Mouse (Mus musculus): Measurements from ENCODE around the gene Slc4a4.

Slc4a4 gene

DNA sequence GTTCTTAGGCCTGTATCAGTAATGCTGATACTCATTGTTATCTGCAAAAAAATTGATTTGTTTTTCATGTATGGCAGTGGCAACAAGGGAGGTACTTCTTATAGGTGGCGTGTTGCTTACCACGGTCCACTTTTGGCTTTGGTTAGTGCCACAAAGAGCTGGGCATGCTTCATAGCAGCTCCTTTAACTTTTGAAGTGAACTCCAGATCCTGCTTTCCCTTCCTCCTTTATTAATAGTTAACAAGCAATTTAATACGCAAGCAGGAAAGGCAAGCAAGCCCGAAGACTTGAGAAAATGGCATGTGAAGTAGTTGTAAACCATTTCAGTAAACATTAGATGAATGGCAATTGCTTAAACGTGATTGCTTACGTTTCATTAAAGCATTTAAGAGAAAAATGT lies 113.2 kb downstream of the Slc4a4 start:
- no peak for DNase-seq (ENCODE audit: low spot score)

DNA sequence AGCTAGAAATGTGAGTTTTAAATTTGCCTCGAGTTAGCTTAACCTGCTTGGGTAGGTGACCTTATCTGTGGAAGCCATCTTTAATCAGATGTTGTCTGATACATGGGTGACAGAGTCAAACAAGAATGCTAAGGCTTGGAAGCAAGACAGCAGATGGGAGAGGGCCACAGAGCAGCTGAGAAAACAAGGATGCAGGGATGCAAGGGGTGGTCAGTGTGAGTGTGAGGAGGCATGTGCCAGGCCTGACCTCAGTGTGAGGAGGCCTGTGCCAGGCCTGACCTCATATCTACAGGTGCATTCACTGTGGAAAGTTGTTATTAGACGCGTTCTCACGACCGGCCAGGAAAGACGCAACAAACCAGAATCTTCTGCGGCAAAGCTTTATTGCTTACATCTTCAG lies 114.0 kb downstream of the Slc4a4 start:
- no peak for DNase-seq (ENCODE audit: low spot score)

DNA sequence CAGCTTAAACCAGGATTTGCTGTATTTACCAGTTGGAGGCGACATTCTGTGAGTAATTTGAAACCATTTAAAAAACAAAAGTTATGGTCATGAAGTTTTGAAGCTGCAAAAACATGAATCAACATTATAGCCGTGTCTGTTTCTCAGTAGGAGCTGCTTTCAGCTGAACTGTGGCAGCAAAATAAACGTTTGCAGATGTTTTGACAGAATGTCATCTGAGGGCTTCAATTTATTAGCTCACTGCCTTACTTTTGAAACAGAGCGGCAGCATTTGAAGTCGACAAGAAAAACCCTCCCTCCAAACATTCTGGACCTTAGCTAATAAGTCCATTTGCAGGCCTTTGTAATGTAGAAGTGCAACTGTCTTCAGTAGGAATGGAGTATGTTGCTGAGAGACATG lies 123.5 kb downstream of the Slc4a4 start:
- DNase-seq (ENCODE audit: low spot score), result no peak

DNA sequence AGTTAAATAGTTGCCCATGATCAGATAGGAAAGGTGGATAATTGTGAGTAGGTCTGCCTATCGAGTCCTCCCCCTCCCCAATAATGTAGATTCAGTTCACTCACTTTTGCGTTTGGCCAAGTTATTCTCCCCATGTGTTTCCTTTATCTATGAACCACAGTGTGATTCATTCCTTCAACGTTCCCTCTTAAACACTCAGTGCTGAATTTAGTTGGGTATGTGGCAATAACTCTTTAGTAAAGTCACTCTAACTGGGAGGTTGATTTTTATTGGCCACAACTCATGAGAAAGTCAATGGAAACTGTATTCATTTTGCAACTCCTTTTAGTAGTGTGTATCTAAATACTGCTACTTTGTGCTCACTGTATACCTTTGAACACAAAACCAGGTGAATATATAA lies 125.8 kb downstream of the Slc4a4 start:
- DNase-seq (ENCODE audit: low spot score), result no peak

DNA sequence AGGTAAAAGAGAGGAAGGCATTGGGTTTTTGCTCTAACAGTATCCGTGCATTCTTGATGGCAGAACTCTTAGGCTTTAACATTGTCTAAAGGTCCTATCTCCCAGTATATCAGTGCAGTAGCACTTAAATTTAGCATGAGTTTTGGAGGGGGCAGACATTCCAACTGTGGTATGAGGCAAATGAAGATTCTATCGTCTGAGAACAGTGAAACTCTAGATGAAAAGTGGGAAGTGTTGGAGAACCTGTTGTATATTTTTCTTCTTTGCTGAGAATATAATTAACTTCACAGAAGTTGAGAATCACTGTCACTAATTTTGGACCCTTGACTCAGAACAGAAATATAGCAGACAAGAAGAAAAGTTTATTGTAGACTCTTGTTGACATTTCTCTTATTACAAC lies 128.2 kb downstream of the Slc4a4 start:
- DNase-seq (ENCODE audit: low spot score), result no peak

DNA sequence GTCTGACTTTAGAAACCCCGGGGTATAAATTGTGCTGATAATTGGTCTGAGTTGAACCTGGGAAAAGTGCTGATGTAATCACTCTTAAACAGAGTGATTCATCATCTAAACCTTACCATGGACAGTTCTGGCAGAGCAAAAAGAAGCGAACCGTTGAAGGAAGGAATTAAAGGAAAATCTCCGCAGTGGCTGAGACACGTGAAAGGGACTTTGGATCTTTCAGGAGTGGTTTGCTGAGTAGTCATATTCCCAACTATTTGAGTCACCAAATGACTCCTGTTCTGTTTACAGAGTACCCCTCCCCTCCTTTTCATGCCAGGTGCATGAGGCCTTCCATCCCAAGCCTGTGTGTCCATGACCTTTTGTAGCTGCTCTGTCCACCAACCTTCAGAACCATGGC lies 129.3 kb downstream of the Slc4a4 start:
- no peak for DNase-seq (ENCODE audit: low spot score)

DNA sequence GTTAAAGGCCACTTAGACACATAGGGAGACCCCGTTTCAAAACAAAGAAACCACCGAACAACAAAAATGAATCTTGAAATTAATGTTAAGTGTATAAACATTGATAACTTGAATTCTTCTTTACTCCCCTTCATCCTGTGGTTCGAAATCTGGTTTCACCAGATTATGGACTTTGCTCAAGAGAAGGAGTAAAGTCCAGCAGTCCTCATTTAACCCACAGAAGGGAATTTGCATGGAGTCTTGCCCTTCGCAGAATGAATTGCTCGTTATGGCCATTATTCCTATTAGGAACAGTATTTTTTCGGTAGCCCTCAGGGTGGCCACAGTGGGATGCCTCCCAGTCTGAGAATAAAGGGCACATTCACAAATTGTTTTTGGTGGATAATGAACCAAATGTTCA lies 131.9 kb downstream of the Slc4a4 start:
- no peak for DNase-seq (ENCODE audit: low spot score)

DNA sequence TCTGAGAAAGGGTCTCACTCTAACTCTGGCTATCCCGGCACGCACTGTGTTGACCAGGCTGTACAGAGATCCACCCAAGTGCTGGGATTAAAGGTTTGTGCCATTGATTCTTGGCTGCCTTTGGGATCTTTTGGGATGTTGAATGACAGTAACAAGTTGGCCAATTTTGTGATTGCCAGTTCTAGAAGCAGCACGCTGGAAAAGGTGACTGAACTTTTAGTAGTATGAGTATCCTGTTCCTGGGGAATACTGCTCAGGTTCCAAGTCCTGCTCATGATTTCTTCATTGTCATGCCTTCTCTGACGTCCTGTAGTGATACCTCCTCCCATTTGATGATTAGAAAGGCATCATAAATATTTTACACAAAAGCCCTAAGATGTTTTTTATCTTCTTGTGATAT lies 137.8 kb downstream of the Slc4a4 start:
- no peak for DNase-seq (ENCODE audit: low spot score)

DNA sequence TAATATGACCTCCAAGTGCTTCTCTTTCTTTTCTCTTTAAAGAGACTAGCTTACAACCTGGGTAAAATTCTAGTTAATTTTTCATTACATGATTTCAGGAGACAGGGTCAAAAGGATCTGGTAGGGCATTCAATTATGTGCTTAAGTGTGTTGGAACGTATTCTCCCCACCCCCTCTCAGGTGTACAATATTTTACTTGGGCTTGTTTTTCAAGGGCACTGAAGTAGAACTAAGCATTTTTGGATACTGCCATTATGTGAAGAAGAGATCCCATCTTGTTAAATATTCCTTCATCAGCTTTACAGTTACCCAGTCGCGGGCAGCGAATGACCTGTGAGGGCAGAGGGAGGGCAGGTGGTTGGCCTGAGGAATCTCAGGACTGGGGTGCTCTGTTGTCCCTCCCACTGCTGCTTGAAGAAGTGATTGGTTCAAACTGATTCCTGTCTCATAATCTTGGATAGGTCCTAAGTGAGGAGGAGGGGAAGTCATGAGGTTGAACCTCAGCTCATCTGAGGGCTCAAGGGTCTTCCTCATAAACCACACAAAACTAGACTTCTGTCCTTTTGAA lies 141.0 kb downstream of the Slc4a4 start:
- no peak for DNase-seq (ENCODE audit: low spot score)

DNA sequence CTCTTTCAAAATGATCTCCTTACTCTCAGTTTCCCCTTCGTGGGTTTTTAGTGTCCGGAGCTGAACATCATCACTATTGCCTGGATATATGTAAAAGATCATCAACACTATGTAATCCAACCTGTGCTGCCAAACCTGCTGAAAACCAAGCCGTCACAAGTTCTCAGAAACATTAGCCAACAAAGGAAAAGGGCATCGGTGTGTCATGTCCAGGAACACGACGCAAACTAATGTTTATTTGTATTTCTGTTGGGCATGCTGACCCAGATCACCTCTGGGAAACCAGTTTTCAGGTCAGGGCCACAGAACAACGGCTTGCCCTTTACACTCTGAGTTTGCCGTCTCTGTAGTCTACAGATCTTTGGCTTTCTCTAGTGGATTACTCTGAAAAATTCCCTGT lies 146.0 kb downstream of the Slc4a4 start:
- no peak for DNase-seq (ENCODE audit: low spot score)

DNA sequence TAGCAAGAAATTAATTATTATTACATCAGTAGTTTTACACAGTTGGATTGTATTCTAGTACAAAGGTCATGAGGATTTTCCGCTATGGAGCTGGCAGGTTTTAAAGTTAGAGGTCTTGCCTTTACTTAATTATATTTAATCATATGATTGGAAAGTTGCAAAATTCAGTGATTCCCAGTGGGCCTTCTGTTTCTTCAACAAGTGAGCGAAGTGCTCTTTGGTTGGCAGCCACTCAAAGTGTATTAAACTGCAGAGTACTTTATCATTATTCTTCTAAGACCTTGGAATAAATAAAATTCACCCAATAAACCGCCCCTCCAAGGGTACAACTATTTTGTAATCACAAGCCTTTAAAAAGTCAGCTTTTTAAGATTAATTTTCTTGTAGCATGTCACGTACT lies 146.6 kb downstream of the Slc4a4 start:
- no peak for DNase-seq (ENCODE audit: low spot score)

DNA sequence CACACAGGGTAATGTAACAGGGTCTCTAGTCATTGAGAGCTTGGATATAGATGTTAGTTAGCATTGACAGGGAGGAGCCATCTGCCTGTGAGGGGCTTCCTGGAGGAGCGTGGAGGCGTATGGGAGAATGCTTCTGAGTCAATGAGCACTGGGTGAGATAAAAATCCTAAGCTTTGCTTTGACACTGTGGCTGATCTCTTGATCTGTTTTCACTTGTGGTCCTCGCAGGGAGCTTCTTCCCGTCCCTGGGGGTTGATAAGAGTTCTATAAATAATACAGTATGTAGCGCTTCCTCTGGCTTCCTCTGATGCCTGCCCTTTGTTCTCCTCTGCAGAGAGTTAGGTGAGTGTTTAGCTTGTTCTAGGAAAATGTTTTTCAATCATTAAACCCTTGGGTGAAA lies 149.5 kb downstream of the Slc4a4 start:
- no peak for DNase-seq (ENCODE audit: low spot score)

DNA sequence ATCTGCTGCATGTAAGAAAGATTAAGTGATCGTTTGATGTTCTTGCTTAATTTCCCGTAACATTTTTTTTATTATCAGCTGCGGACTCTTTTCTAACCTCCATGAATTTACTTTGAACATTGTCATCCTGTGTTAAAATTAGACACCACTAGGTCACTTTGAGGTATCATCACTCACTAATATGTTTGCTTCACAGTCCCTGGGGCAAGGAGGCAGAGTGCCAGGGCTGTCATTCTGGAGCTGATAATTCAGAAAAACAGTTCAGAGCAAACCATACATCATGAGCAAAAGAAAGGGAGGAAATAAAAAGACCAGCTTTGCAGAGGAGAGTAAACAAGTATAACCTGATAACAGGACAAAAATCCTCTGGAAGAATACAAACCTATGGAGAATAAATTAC lies 154.2 kb downstream of the Slc4a4 start:
- DNase-seq (ENCODE audit: low spot score), result no peak

DNA sequence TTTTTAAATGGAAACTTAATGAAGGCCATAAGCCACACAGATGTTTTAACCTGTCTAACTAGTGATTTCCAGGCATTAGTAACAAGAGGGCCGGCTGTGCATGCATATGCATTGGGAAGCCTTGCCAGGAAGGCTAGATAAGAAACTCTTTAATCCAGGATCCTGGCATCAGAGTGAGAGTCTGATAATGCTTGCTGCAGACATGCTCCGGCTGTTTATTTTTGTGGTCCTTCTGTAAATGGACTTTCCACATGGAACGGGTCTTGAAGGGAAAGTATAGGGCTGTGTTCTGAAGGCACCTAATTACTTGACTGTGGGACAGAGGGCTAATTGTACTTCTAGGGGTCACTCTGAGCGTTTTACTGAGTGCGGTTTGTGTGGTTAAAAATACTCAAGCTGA lies 157.2 kb downstream of the Slc4a4 start:
- DNase-seq (ENCODE audit: low spot score), result no peak

DNA sequence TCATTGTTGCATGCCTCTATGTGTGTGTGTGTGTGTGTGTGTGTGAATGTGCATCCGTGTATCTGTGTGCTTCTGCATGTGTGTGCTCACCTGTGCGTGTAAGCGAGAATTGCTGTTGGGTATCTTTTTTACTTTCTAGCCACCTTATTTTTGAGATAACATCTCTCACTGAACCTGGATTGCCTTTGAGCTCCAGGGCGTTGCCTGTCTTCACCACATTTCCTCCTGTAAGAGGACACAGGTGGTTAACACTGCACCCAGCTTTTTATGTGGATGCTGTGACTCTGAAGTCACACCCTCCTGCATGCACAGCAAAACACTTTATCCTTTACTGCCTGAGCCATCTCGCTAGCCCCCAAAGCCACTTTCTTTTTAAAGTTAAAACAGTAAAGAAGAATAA lies 158.2 kb downstream of the Slc4a4 start:
- DNase-seq (ENCODE audit: low spot score), result no peak

DNA sequence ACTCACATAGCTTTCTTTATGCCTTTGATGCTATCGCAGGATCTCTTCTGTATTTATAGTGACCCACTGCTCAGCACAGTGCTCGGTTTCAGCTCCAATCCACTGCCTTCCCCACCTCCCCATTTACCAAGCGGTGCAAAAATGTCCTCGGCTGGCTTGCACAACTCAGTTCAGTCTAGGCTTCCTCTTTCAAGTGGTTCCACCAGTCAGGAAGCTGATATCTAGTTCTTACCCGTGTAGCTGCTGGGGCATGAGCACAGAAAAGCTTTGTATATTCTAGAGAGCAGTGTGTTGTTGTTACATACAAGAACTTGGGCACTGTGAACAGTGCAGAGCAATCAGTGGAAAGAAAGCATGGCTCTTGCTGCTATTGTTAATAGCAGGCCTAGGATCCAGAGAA lies 165.0 kb downstream of the Slc4a4 start:
- no peak for DNase-seq (ENCODE audit: low spot score)

DNA sequence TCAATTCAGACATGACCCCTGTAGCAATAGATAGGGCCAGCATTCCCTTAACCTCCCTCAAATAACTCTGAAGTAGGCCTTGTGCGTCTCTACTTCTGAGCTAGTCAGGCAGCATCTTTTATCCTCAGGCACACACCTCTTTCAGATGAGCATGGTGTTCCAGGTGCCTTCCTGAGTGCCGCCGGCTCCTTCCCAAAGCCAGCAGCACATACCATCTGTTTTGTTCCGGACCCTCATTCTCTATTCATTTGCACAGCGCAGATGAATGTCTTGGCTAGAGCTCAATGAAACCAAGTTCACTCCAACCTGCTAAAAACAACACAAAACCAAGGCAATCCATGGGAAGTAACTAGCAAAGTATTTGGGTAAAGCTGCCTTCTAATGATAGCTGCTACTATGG lies 165.6 kb downstream of the Slc4a4 start:
- DNase-seq (ENCODE audit: low spot score), result no peak

DNA sequence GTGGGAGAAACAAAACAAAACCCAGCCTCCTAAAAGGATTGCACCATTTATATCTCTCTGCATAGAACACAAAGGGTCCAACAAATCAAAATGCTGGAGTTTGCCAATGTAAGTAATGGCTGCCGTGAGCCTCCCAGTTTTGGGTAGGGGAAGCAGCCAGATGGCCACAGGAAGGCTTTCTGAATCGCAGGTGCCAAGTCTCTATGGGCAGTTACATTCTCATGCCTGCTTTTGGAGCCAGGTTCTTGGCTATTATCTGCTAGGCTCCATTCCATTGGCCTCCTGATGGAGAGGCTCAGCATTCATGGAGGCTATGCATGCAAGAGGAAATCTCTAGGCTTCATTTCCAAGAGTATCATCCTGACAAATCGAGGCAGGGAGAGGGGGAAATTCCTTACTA lies 169.0 kb downstream of the Slc4a4 start:
- no peak for DNase-seq (ENCODE audit: low spot score)

DNA sequence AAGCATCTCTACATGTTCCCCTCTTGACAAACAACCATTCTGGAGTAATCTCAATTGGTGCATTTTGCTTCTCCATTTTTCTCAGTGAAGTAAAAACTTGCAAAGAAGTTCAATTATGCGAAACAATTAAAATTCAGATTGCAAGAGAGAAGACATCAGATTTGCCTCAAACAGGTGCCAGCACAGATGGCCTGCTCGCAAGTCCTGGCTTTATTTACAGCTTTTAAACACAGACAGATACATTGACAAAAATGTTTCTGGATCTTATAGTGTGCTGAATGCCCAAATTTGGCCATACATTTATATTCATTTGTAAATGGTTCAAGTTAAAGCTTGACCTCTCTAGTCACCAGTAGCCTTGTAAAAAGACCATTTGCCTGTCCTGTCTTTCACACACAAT lies 169.8 kb downstream of the Slc4a4 start:
- no peak for DNase-seq (ENCODE audit: low spot score)

DNA sequence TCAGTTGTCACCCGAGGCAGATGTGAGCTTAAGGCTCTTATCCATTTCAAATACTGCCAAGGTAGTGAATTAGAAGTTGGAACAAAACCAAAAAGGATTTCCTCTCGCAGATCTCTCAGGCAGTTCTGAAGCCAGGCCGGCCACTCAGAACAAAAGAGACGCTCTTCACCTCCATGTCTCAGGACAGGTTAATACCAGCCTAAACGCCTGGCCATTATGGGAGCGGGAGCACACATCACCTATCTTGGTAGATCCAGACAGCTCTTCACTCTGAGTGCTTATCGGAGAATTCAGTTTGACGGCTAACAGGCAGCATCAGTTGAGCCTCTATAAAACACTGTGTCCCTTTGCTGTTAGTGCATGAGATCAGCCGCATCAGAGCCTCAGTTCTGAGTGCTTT lies 174.5 kb downstream of the Slc4a4 start:
- DNase-seq (ENCODE audit: low spot score), result no peak

DNA sequence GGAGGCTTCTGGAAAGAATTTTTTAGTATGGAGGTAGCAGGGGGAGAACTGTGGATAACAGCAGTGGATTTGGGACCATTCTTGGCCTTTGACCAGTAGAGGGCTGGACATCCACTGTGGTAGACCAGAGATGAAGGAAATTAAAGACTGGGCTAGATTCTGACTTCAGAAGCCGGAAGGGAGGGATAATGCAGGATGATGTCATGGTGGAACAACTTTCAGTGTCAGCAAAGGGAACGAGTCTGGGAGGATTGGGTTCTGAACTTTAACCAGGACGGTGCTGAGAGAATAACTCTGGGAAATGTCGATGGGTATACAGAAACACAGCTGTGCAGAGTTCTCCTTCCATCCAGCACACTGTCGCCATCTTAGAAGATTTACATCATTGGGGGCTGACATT lies 175.7 kb downstream of the Slc4a4 start:
- no peak for DNase-seq (ENCODE audit: low spot score)

DNA sequence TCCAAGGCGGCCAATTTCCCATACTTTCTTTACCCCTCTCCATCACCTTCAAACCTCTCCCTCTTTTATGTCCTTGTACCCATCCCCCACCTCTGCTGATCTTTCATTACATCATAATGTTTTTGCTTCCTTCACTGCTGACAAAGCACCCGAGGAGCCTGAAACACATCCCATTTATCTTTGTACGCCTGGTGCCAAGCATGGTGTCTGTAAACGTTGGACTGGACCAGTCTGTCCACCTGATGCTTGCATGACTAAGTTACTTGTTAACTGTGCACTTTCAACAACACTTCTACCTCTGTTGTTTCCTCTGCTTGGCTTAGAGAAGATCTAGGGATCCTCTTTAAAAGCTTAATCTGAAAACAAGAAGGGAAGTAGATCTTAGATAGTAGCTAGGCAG lies 180.5 kb downstream of the Slc4a4 start:
- DNase-seq (ENCODE audit: low spot score), result no peak

DNA sequence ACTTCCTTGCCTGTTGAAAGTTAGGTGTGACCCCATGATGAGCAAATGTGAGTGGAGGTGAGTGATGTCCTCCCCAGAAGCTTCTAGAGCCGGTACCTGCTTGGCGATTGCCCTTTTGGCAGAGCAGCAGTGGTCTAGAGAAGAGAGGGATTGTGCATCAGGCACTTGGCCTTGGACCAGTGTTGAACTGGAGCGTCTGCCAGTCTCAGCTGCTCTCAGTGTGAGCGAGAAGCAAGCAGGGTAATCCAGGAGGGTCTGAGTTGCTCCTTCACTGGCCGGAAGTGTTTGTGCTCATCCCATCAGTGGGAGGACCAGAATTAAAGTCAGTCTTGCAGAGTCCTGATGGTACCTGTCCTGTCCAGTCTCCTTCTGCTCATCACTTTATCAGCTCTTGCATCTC lies 181.5 kb downstream of the Slc4a4 start:
- no peak for DNase-seq (ENCODE audit: low spot score)

DNA sequence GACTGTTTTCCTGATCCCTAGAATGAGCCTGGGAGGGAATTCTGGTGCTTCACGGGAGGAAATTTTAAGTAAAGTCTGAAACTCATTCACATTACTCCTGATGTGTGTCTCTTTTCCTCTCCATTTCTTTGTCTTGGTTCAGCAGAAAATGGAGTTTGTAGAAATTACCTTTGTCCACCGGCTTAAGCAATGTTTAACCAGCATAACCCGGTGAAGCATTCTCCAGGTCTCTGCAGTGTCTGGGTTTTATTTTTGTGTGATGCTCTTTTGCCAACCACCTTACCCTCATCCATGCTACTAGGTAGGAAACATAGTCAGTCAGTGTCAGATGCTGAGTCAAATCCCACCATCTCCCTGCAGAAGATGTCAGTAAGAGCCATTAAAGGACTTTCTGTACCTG lies 183.4 kb downstream of the Slc4a4 start:
- no peak for DNase-seq (ENCODE audit: low spot score)

DNA sequence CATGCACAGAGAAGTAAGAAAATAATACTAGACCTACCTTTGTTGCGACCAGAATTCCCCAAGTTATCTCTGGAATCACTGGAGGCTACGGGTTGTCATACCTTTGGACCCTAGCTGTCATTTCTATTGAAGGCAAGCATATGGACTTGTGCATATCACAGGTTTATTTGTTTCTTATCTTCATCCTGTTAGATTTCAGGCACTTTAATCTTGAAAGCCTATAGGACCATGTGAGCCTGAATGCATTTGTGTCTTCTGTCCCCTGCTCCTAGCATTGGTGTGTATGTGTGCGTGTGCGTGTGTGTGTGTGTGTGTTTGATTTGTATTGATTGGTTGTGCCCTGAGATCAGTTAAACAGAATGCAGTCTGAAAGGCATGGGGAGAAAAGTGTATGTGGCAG lies 185.3 kb downstream of the Slc4a4 start:
- no peak for DNase-seq (ENCODE audit: low spot score)

Measured in MN1 (cell line).